Mouse (Mus musculus) spleen, adult 2 months (tissue): ENCODE results near the gene Tbc1d2b. TPM values are rescaled to one million over a fixed set of nuclear protein-coding genes. Genes with fewer than 3 reads are reported as not detected.
A peak's percentile ranks its signal among the peaks of the same experiment; 100 is the strongest.

ENCODE experiments used
- DNase-seq, 2 experiments: peaks; one replicate each; pipeline versions ENCODE4 v3.0.0 to v3.0.0-alpha.2; 2012 to 2021; ENCODE audit warnings: low spot score in 2 of 2, low read depth in 1 of 2
- H3K27ac ChIP-seq: fragments of 200-500 bp; 2 replicates; pipeline ENCODE4 v1.5.1; 2012; ENCODE audit warnings: low read length, inconsistent platforms; ENCODE audit not compliant: insufficient read depth
- H3K27me3 ChIP-seq: fragments of 200-500 bp; 2 replicates; pipeline ENCODE4 v1.6.1; 2012; ENCODE audit warnings: mild to moderate bottlenecking, moderate library complexity, low read length, inconsistent platforms; ENCODE audit not compliant: control insufficient read depth, insufficient read depth
- H3K36me3 ChIP-seq: fragments of 200-500 bp; 2 replicates; pipeline ENCODE4 v1.6.1; 2012; ENCODE audit warnings: mild to moderate bottlenecking, low read length, inconsistent platforms; ENCODE audit not compliant: control insufficient read depth, insufficient read depth
- H3K4me1 ChIP-seq: fragments of 200-500 bp; 2 replicates; pipeline ENCODE4 v1.6.1; 2011; ENCODE audit warnings: inconsistent platforms; ENCODE audit not compliant: control insufficient read depth, insufficient read depth, insufficient read length
- H3K4me3 ChIP-seq: fragments of 200-500 bp; 2 replicates; pipeline ENCODE4 v1.5.1; 2011; ENCODE audit warnings: mild to moderate bottlenecking, inconsistent platforms; ENCODE audit not compliant: insufficient read depth, insufficient read length; ENCODE audit errors: extremely low read depth
- CTCF ChIP-seq: fragments of 200-500 bp; IDR thresholded peaks from 2 replicates; pipeline ENCODE4 v1.5.1; 2011; ENCODE audit warnings: mild to moderate bottlenecking, inconsistent platforms; ENCODE audit not compliant: insufficient read depth, insufficient read length, insufficient replicate concordance; ENCODE audit errors: extremely low read depth
- POLR2A ChIP-seq: fragments of 200-500 bp; IDR thresholded peaks from 2 replicates; pipeline ENCODE4 v1.6.1; 2011; ENCODE audit warnings: low read depth, low read length, inconsistent platforms
- whole genome bisulfite sequencing: fragments of 180-500 bp; shearing (Covaris S2); methylation state at CpG from one replicate; pipeline ENCODE4 v1.1.7; 2018; 5-methylcytosine and 5-hydroxymethylcytosine counted together
- polyA plus RNA-seq: library from polyadenylated mRNA; depleted of rRNA; stranded (reverse); fragments of >200 nt; gene quantifications from 2 replicates; pipeline ENCODE4 v1.2.3, GENCODE M21; 2012

Tbc1d2b gene
- polyA plus RNA-seq, 1 experiment: 26.4 TPM

GRCm38 (mm10) chr9:90244301-90245151 is 26.1 kb downstream of the Tbc1d2b start:
- no peaks in the 10 kb centered on the region for H3K27me3 ChIP-seq
- peaks cover 3% of the 10 kb centered on the region; the same call in 1 of the 2 replicates for H3K4me1 ChIP-seq
- TF ChIP-seq POLR2A (no peak), CTCF (no peak)
- DNase-seq: no peak
- H3K36me3 ChIP-seq: no peaks in the 10 kb centered on the region
- H3K4me3 ChIP-seq: no peak overlapping the region
- H3K27ac ChIP-seq: peak overlapping the region; percentile 62
- 64% methylated on average over 15 of the region's 15 CpGs for WGBS

GRCm38 (mm10) chr9:90242855-90243254 is 27.7 kb downstream of the Tbc1d2b start:
- Histone ChIP-seq H3K27me3 (no peaks in the 10 kb centered on the region), H3K27ac (peak overlapping the region; percentile 82), H3K36me3 (no peaks in the 10 kb centered on the region), H3K4me1 (peaks cover 3% of the 10 kb centered on the region; the same call in 1 of the 2 replicates), H3K4me3 (no peak overlapping the region)
- 18% methylated on average over 7 of the region's 7 CpGs for WGBS
- peak; percentile 5; the same call in 1 of the 2 replicates for TF ChIP-seq CTCF
- TF ChIP-seq POLR2A: no peak
- peak in 1 of 2 experiments; percentile 20 for DNase-seq

- Histone ChIP-seq H3K27me3 (no peaks in the 10 kb centered on the region), H3K27ac (peak overlapping the region; percentile 82), H3K4me1 (peaks cover 6% of the 10 kb centered on the region; the same call in 1 of the 2 replicates), H3K36me3 (no peaks in the 10 kb centered on the region), H3K4me3 (no peak overlapping the region)
- TF ChIP-seq POLR2A (no peak), CTCF (no peak)
- DNase-seq: no peak
- 76% methylated on average over 6 of the region's 6 CpGs for WGBS
These were observed 28.3 kb downstream of the Tbc1d2b start for GRCm38 (mm10) chr9:90242291-90242690.

- Histone ChIP-seq H3K36me3 (no peaks in the 10 kb centered on the region), H3K27ac (no peak overlapping the region), H3K4me3 (no peak overlapping the region), H3K27me3 (no peaks in the 10 kb centered on the region), H3K4me1 (peaks cover 6% of the 10 kb centered on the region; the same call in 1 of the 2 replicates)
- no peak for DNase-seq
- TF ChIP-seq POLR2A (no peak), CTCF (no peak)
- WGBS: 82% methylated on average over 7 of the region's 7 CpGs
These were observed 29.0 kb downstream of the Tbc1d2b start for GRCm38 (mm10) chr9:90241618-90242017.

- DNase-seq: no peak
- TF ChIP-seq CTCF (no peak), POLR2A (no peak)
- peaks cover 6% of the 10 kb centered on the region; the same call in 1 of the 2 replicates for H3K4me1 ChIP-seq
- H3K27me3 ChIP-seq: no peaks in the 10 kb centered on the region
- H3K27ac ChIP-seq: no peak overlapping the region
- WGBS: 81% methylated on average over 6 of the region's 6 CpGs
- no peak overlapping the region for H3K4me3 ChIP-seq
- H3K36me3 ChIP-seq: no peaks in the 10 kb centered on the region
These were observed 29.6 kb downstream of the Tbc1d2b start for GRCm38 (mm10) chr9:90241041-90241440.

GRCm38 (mm10) chr9:90240560-90240959 is 30.0 kb downstream of the Tbc1d2b start:
- DNase-seq: no peak
- H3K36me3 ChIP-seq: no peaks in the 10 kb centered on the region
- 81% methylated on average over 4 of the region's 4 CpGs for WGBS
- H3K4me1 ChIP-seq: peaks cover 6% of the 10 kb centered on the region; the same call in 1 of the 2 replicates
- TF ChIP-seq CTCF: no peak
- no peak for TF ChIP-seq POLR2A
- H3K27ac ChIP-seq: no peak overlapping the region
- H3K27me3 ChIP-seq: no peaks in the 10 kb centered on the region
- H3K4me3 ChIP-seq: no peak overlapping the region
